Mouse (Mus musculus): ENCODE measurements around the gene Socs1. TPM values are rescaled to one million over a fixed set of nuclear protein-coding genes. Genes with fewer than 3 reads are reported as not detected.

Gene Socs1
- 31.9 TPM for total RNA-seq (2023)

GRCm38 (mm10) chr16:10785371-10786231 lies at the start of gene Socs1:
Gene Socs1, minus strand, starts transcription at chr16:10785536.

GRCm38 (mm10) chr16:10812865-10813371 lies 27.6 kb upstream of the Socs1 start, which contains the start of gene Gm11172:
Gene Gm11172, plus strand, starts transcription at chr16:10812915.

GRCm38 (mm10) chr16:10805789-10806527 lies 20.6 kb upstream of the Socs1 start, which contains the start of gene Prm1:
Gene Prm1, minus strand, starts transcription at chr16:10805839.

GRCm38 (mm10) chr16:10796034-10796433 lies 10.7 kb upstream of the Socs1 start, which contains the start of gene Prm2:
Gene Prm2, minus strand, starts transcription at chr16:10796134.

GRCm38 (mm10) chr16:10790702-10791101 lies 5.4 kb upstream of the Socs1 start, which contains the start of gene Prm3:
Gene Prm3, minus strand, starts transcription at chr16:10790914.

GRCm38 (mm10) chr16:10788271-10788670 lies 2.9 kb upstream of the Socs1 start, which contains the start of gene Tnp2:
Gene Tnp2, minus strand, starts transcription at chr16:10788660.

Other genes starting within 250 kb of the Socs1 start
- gene Dexi, start 242.5 kb downstream of the Socs1 start, total RNA-seq (2023), result 17.9 TPM
- 32.4 TPM for gene Clec16a, start 240.2 kb downstream of the Socs1 start, total RNA-seq (2023)
- gene Tnp2, start 3.1 kb upstream of the Socs1 start, total RNA-seq (2023), result not detected
- gene Prm3, start 5.4 kb upstream of the Socs1 start, total RNA-seq (2023), result not detected
- not detected for gene Prm2, start 10.6 kb upstream of the Socs1 start, total RNA-seq (2023)
- gene Prm1, start 20.3 kb upstream of the Socs1 start, total RNA-seq (2023), result not detected
- not detected for gene Gm11172, start 27.4 kb upstream of the Socs1 start, total RNA-seq (2023)
- 4.6 TPM for gene Rmi2, start 49.5 kb upstream of the Socs1 start, total RNA-seq (2023)